Mouse (Mus musculus): ENCODE measurements around the gene Mixl1.

DNA sequence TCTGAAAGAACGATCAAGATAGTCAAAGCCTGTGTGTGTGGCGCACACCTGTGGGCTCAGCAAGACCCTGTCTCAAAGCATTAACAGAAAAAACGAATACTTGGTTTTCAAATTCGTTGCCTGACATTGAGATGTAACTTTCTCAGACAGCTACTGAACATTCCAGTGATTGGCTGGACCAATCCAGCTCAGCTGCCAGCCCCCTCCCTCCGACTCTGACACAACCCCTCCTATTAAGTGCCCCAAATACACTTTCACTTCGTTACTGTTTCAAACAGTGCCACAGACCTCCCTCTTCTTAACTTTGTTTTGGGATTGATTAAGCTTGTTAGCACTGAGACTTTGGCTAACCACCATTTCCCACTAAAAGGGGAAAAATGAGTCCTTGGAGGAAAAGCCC is 6.6 kb upstream of the Mixl1 start:
- TF ChIP-seq CTCF (IDR thresholded peaks at IDR 0.05) (no peak), EP300 (IDR thresholded peaks at IDR 0.05) (no peak)
